Mouse (Mus musculus): ENCODE results near the gene Fcmr. TPM values are rescaled to one million over a fixed set of nuclear protein-coding genes. Genes with fewer than 3 reads are reported as not detected.
A peak's percentile ranks its signal among the peaks of the same experiment; 100 is the strongest.

Gene Fcmr
- total RNA-seq, 1 experiment from 2014 or later: 440 TPM

DNA sequence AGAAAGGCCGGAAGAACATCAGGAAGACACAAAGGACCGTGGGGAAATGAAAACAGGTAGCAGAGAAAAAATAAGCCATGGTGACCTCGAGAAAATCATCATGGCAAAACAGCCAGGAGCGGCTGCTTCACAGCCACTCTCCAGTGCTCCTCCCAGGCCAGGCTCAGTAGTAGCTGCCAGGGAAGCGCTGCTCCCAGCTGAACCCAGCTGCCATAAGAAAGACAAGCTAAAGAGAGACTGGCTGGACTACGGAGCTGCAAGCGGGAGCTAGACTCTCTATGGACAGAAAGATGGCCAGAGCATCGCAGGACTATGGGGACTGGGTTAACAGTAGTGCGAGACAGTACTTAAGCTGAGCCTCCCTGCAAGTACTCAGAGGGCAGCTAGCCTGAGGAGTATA lies 10.7 kb upstream of the Fcmr start:
- no peak for ATAC-seq (ENCODE audit: extremely low read depth, insufficient number of reproducible peaks, low FRiP score, poor library complexity, severe bottlenecking)

DNA sequence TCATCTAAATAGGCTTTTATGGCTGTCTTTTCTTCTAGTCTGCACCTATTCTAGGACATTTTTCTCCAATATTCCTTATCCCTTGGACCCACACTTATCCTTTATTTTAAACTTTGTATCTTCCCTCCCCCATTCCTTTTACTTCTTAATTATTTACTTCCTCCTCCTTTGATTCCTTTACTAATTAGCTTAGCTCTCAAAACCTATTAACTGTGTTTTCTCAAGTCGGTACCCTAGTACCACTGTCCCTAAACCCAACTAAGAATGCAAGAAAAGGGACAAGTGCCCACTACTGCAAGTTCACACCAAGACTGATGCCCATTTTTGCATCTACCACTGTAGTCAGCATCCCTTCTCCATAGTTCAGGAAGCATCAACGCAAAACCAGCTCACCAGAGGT lies 9.7 kb upstream of the Fcmr start:
- ATAC-seq (ENCODE audit: extremely low read depth, insufficient number of reproducible peaks, low FRiP score, poor library complexity, severe bottlenecking): no peak

- no peak for ATAC-seq (ENCODE audit: extremely low read depth, insufficient number of reproducible peaks, low FRiP score, poor library complexity, severe bottlenecking)
These were observed 8.0 kb upstream of the Fcmr start for GRCm38 (mm10) chr1:130857456-130857855.

DNA sequence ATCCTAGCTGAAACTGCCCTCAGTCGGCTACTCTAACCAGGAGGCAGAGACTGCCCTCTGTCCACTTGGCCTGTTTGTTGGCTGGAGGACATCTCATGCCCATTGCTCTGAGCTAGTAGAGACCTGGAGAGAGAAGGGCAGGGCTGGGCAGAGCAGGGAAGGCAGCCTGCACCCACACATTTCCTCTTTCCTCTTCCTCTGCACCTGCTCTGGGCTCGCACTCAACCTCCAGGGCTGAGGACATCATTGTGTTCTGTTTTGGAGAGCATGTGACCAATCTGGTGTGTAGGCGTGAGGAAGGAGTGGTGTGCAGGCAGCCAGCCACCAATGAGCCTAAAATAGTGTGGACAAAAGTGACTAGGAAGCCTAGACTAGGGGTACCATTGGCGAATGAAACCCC lies 1.2 kb upstream of the Fcmr start:
- ATAC-seq (ENCODE audit: extremely low read depth, insufficient number of reproducible peaks, low FRiP score, poor library complexity, severe bottlenecking): peak; percentile 91

DNA sequence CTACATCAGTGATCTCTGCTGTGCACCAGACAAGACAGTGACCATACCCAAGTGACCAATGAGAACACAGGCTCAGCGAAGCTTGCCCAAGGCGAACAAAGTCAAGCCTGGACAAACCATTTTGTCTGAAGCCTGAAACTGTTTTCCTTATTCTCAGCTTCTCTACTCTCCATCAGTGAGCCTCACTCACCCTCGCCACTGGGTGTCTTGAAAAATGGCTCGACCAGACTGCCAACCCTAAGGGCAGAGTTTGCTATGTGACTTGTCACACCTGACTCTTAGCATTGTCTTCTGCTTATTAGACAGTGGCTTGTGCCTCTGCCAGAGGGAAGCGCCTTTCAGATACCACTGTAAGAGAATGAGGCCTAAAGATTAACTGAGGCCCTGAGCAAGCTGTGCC lies 728 bp upstream of the Fcmr start:
- ATAC-seq (ENCODE audit: extremely low read depth, insufficient number of reproducible peaks, low FRiP score, poor library complexity, severe bottlenecking): no peak

DNA sequence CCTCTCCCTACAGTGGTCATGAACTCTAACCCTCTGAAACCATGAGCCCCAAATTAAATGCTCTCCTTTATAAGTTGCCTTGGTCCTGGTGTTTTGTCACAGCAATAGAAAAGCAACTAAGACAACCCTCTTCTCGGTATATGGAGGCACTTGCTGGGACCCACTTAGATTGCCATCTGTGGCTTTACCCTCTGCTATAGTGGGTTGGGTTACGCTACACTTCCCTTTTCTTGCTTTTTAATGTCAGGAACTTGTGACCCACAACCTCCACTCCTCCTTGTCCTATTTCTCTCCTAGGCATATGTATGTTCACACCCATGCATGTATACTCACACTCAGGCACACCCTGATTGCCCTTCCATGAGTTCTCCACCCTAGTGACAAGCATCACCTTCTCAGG lies 7.4 kb downstream of the Fcmr start:
- no peak for ATAC-seq (ENCODE audit: extremely low read depth, insufficient number of reproducible peaks, low FRiP score, poor library complexity, severe bottlenecking)

DNA sequence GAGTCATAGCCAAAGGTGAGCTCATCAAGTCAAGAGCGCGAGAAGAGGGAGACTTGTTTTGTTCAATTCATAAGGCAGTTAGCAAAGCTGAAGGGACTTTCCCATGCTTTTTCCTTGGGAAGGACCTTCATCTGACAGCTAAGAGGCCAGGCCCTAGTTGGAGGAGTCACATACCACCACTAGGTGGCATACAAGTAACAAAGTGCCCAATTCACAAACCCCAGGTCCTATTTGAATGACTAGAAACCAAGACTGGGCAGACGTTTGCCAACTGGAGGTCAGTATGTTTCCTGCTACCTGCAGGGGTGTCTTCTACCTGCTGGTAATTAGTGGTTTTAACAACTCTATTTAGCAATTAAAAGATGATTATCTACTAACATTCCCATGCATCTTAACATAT lies 9.7 kb downstream of the Fcmr start:
- ATAC-seq (ENCODE audit: extremely low read depth, insufficient number of reproducible peaks, low FRiP score, poor library complexity, severe bottlenecking): peak; percentile 22; the same call in 1 of the 2 replicates

DNA sequence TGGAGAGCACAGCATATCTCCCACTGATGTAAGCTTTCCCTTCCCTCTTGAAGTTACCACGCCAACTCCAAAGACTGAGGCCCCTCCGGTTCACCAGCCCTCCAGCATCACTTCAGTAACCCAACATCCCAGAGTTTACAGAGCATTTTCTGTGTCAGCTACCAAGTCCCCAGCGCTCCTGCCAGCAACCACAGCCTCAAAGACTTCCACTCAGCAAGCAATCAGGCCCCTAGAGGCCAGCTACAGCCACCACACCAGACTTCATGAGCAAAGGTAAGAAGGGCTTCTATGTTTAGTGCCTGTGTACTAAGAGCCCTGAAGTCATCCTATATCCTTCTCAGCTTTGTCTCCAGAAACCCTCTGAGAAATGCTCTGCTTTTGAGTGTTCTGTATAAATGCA lies 10.4 kb downstream of the Fcmr start:
- ATAC-seq (ENCODE audit: extremely low read depth, insufficient number of reproducible peaks, low FRiP score, poor library complexity, severe bottlenecking): no peak

DNA sequence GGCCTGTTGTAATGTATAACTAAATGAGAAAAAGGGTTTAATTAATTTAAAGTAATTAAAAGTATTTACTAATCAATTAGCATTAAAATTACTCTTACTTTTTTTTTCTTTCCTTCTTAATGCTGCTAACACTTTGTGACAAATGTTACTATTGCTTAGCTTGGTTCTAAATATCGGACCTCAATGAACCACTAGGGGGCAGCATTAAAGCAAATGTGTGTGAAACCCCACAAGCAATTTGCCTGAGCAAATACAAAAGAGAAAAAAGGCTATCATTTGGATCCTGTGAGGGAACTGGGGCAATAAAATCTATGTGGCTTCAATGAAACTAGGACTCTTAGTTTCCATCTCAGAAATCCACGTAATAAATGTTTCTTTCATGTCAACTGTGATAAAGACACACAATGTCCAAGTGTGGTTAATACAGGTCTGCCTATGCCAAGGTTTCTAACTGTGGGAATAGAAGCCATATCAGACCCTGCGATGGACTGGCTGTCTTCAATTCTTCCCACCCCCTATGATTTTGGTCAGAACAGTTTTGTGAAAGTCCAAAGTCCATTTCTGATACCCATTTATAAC lies 11.6 kb downstream of the Fcmr start:
- ATAC-seq (ENCODE audit: extremely low read depth, insufficient number of reproducible peaks, low FRiP score, poor library complexity, severe bottlenecking): peak; percentile 35; the same call in 1 of the 2 replicates

DNA sequence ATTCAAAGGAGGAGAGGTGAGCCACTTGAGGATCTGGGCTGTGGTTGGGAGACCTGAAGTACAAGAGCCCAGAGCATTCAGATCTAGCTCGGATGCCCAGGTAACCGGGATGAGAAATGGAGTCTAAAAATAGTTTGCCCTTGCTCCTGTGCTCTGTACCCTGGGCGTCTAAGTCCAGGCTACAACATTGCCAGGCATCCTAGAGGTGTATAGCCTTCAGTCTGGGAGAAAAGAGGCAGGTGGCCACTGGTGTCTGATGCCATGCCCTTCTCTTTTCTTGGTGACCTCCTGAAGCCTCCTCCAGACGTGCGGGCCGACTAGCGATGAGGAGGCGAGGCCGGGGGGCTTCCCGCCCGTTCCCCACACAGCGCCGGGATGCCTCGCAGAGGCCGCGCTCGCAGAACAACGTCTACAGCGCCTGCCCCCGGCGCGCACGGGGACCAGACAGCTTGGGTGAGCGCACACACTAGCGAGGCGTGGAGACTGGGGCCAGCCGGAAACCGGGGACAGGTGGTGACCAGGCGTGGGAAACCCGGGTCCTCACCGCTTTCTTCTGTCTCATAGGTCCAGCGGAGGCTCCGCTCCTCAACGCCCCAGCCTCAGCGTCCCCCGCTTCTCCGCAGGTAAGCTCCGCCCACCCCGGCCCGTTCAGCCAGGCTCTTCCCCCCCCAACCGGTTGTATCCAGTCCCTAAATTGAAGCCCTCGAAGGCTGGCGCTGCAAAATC lies 12.6 kb downstream of the Fcmr start:
- no peak for ATAC-seq (ENCODE audit: extremely low read depth, insufficient number of reproducible peaks, low FRiP score, poor library complexity, severe bottlenecking)

DNA sequence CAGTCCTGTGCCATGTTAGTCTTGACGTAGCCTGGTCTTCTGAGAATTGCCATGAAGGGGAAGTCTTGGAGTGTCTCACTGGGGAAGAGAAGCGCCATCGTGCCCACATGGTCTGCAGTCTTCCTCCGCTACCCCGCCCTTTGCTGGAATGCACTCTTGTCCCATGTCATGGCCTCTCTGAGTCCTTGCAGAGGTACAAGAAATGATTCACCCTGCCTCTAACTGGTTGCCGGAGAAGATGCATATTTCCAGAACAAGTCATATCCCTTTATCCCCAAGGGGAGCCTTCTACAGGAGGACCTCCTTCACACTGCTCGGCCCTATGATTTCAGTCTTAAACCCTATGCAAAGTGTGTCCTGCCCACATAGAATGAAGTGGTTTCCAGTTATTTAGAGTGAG lies 14.5 kb downstream of the Fcmr start:
- ATAC-seq (ENCODE audit: extremely low read depth, insufficient number of reproducible peaks, low FRiP score, poor library complexity, severe bottlenecking): no peak

- ATAC-seq (ENCODE audit: extremely low read depth, insufficient number of reproducible peaks, low FRiP score, poor library complexity, severe bottlenecking): no peak
These were observed 17.7 kb downstream of the Fcmr start for GRCm38 (mm10) chr1:130883146-130883545.

- no peak for ATAC-seq (ENCODE audit: extremely low read depth, insufficient number of reproducible peaks, low FRiP score, poor library complexity, severe bottlenecking)
These were observed 21.9 kb downstream of the Fcmr start, which contains the start of gene Il24 for GRCm38 (mm10) chr1:130887354-130887753. Gene Il24, minus strand, starts transcription at chr1:130887454.

DNA sequence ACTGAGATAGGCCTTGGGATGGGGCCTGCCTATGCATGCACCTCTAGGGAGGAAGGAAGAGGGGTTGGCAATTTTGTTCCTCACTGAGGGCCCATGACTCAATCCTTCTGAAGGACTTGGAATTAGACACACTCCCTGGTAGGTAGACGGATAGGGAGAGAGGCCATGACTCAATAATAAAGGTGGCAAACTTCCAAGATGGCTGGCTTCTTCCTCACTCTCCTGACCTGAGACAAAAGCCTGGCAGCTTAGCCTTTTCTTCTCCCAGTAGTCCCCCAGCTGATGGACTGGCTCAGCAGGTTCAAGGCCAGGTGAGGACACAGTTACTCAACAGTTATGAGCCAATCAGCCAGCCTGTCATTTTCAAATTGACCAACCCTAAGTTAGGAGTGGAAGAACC lies 27.0 kb downstream of the Fcmr start:
- no peak for ATAC-seq (ENCODE audit: extremely low read depth, insufficient number of reproducible peaks, low FRiP score, poor library complexity, severe bottlenecking)

- ATAC-seq (ENCODE audit: extremely low read depth, insufficient number of reproducible peaks, low FRiP score, poor library complexity, severe bottlenecking): no peak
These were observed 28.0 kb downstream of the Fcmr start for GRCm38 (mm10) chr1:130893329-130894040.

DNA sequence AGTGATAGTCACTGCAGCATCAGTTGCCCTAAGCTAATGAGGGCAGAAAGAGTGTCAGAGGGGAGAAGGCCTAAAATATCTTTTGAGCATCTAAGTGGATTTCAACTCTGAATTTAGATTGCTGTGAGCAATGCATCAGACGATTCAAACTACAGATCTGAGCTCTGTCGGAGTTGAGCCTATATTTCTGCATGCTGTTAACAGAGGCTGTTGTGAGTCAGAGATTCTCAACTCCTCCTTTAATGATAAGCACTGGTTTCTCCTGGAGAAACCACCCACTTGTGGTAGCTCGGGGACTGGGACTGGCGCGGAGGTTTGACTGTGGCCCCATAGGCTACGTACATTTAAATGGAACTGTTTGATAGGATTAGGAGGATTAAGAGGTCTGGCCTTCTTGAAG lies 29.0 kb downstream of the Fcmr start:
- ATAC-seq (ENCODE audit: extremely low read depth, insufficient number of reproducible peaks, low FRiP score, poor library complexity, severe bottlenecking): no peak

GRCm38 (mm10) chr1:130902505-130902904 lies 37.0 kb downstream of the Fcmr start:
- ATAC-seq (ENCODE audit: extremely low read depth, insufficient number of reproducible peaks, low FRiP score, poor library complexity, severe bottlenecking): no peak

GRCm38 (mm10) chr1:130911401-130912010 lies 46.0 kb downstream of the Fcmr start, which contains the start of gene Il20:
Gene Il20, minus strand, starts transcription at chr1:130911451.
- ATAC-seq (ENCODE audit: extremely low read depth, insufficient number of reproducible peaks, low FRiP score, poor library complexity, severe bottlenecking): no peak

DNA sequence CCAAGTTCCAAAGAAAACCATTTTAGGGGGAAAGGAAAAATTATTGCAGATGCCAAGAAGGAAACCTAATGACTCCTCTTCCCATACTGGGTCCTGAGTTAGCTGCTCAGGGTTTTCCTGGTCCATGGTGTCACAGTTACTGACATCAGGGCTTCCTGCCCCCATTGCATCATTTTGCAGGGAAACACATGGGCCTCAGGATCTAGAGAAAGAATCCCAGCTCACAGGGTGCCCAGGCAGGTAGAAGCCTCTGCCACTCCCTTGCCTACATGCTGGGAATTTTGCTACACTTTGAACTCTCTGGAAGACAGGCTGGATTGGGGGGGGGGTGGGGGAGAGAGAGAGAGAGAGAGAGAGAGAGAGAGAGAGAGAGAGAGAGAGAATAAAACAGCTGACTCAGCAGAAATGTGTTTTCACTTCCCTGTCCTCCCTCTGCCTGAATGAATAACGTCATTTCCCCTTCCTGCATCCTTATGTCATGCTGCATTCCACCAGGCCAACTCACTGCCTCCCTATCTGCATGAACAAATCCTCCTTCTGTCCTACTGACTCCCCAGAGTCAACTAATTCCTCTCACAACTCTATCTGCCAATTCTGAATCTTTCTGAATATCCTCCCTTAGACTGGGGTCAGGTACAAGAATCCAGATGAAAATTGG lies 53.0 kb downstream of the Fcmr start:
- ATAC-seq (ENCODE audit: extremely low read depth, insufficient number of reproducible peaks, low FRiP score, poor library complexity, severe bottlenecking): no peak
